Mouse (Mus musculus) liver, embryonic 16.5 days (tissue): ENCODE results near the gene Tet1. TPM values are rescaled to one million over a fixed set of nuclear protein-coding genes. Genes with fewer than 3 reads are reported as not detected.

Source experiments
- ATAC-seq: fragments of 200-750 bp; cut with Nextera tagmentation; 2 replicates; pipeline ENCODE4 v1.8.0; 2017; ENCODE audit warnings: low read depth, mild to moderate bottlenecking, moderate number of reproducible peaks, moderate library complexity
- H3K27ac ChIP-seq: fragments of 300-500 bp; sonication (generic); 2 replicates; pipeline ENCODE4 v1.5.1; 2014; ENCODE audit warnings: mild to moderate bottlenecking, low read length
- H3K27me3 ChIP-seq: fragments of 300-500 bp; sonication (generic); 2 replicates; pipeline ENCODE4 v1.6.1; 2014; ENCODE audit warnings: low read depth, low read length, mixed read lengths; ENCODE audit not compliant: control insufficient read depth, insufficient read depth
- H3K36me3 ChIP-seq: fragments of 300-500 bp; sonication (generic); 2 replicates; pipeline ENCODE4 v1.6.1; 2014; ENCODE audit warnings: mild to moderate bottlenecking; ENCODE audit not compliant: control insufficient read depth, insufficient read depth
- H3K4me1 ChIP-seq: fragments of 300-500 bp; sonication (generic); 2 replicates; pipeline ENCODE4 v1.6.1; 2014; ENCODE audit warnings: low read depth, low read length, mixed read lengths; ENCODE audit not compliant: control insufficient read depth
- H3K4me2 ChIP-seq: fragments of 300-500 bp; sonication (generic); 2 replicates; pipeline ENCODE4 v1.6.1; 2014; ENCODE audit warnings: low read depth, low read length, mixed read lengths
- H3K4me3 ChIP-seq: fragments of 300-500 bp; sonication (generic); 2 replicates; pipeline ENCODE4 v1.5.1; 2014; ENCODE audit warnings: low read depth, mild to moderate bottlenecking, low read length
- H3K9ac ChIP-seq: fragments of 300-500 bp; sonication (generic); 2 replicates; pipeline ENCODE4 v1.6.1; 2014; ENCODE audit warnings: low read depth, low read length
- H3K9me3 ChIP-seq: fragments of 300-500 bp; sonication (generic); replicated peaks from 2 replicates; pipeline ENCODE4 v1.6.1; 2016; ENCODE audit warnings: low read length; ENCODE audit not compliant: control insufficient read depth
- WGBS: fragments of 180-500 bp; shearing (Covaris S2); extraction: QIAGEN DNeasy Blood & Tissue Kit; methylation state at CpG from one replicate; pipeline ENCODE4 v1.1.7; 2014; ENCODE audit not compliant: insufficient replicate concordance; 5-methylcytosine and 5-hydroxymethylcytosine counted together
- polyA plus RNA-seq: library from polyadenylated mRNA; unstranded; fragments of >200 nt; fragmentation: Nextera tagmentation; extraction: Ambion mirVana; gene quantifications from 2 replicates; pipeline ENCODE4 v1.2.1, GENCODE M21; 2015

Gene Tet1
- polyA plus RNA-seq, 1 experiment from 2014 or later, result 2.4 TPM

GRCm38 (mm10) chr10:62895386-62895785 lies 13.4 kb downstream of the Tet1 start:
- H3K9ac ChIP-seq, result no peak overlapping the region
- no peak overlapping the region for H3K4me2 ChIP-seq
- no peaks in the 10 kb centered on the region for H3K36me3 ChIP-seq
- no peaks in the 10 kb centered on the region for H3K27me3 ChIP-seq
- no peak for ATAC-seq
- no peaks in the 10 kb centered on the region for H3K4me1 ChIP-seq
- 53% methylated on average over 6 of the region's 6 CpGs for WGBS
- H3K9me3 ChIP-seq, result no peaks in the 10 kb centered on the region
- no peak overlapping the region for H3K27ac ChIP-seq
- no peak overlapping the region for H3K4me3 ChIP-seq

GRCm38 (mm10) chr10:62894447-62894846 lies 14.3 kb downstream of the Tet1 start:
- Histone ChIP-seq H3K27me3 (no peaks in the 10 kb centered on the region), H3K4me2 (no peak overlapping the region), H3K4me1 (no peaks in the 10 kb centered on the region), H3K9me3 (no peaks in the 10 kb centered on the region), H3K27ac (no peak overlapping the region), H3K36me3 (no peaks in the 10 kb centered on the region), H3K9ac (no peak overlapping the region), H3K4me3 (no peak overlapping the region)
- no peak for ATAC-seq
- 51% methylated on average over 3 of the region's 3 CpGs for WGBS

GRCm38 (mm10) chr10:62893356-62893884 lies 15.4 kb downstream of the Tet1 start:
- no peaks in the 10 kb centered on the region for H3K27me3 ChIP-seq
- H3K9me3 ChIP-seq, result no peaks in the 10 kb centered on the region
- no peak overlapping the region for H3K9ac ChIP-seq
- 47% methylated on average over 6 of the region's 6 CpGs for WGBS
- no peak for ATAC-seq
- no peaks in the 10 kb centered on the region for H3K4me1 ChIP-seq
- no peak overlapping the region for H3K27ac ChIP-seq
- H3K4me3 ChIP-seq, result no peak overlapping the region
- no peaks in the 10 kb centered on the region for H3K36me3 ChIP-seq
- H3K4me2 ChIP-seq, result no peak overlapping the region

GRCm38 (mm10) chr10:62892549-62893232 lies 16.1 kb downstream of the Tet1 start:
- Histone ChIP-seq H3K36me3 (no peaks in the 10 kb centered on the region), H3K9me3 (no peaks in the 10 kb centered on the region), H3K9ac (no peak overlapping the region), H3K4me2 (no peak overlapping the region), H3K27me3 (peaks cover under 1% of the 10 kb centered on the region; the same call in 1 of the 2 replicates), H3K27ac (no peak overlapping the region), H3K4me3 (no peak overlapping the region), H3K4me1 (no peaks in the 10 kb centered on the region)
- ATAC-seq, result no peak
- WGBS, result 42% methylated on average over 4 of the region's 4 CpGs

GRCm38 (mm10) chr10:62891025-62891424 lies 17.8 kb downstream of the Tet1 start:
- Histone ChIP-seq H3K9ac (no peak overlapping the region), H3K4me1 (peaks cover 5% of the 10 kb centered on the region), H3K4me2 (no peak overlapping the region), H3K9me3 (no peaks in the 10 kb centered on the region), H3K36me3 (no peaks in the 10 kb centered on the region), H3K4me3 (no peak overlapping the region), H3K27me3 (peaks cover 17% of the 10 kb centered on the region), H3K27ac (no peak overlapping the region)
- WGBS, result 26% methylated on average over 3 of the region's 3 CpGs
- ATAC-seq, result no peak

GRCm38 (mm10) chr10:62886799-62887591 lies 21.8 kb downstream of the Tet1 start:
- peak; percentile 83 for ATAC-seq
- H3K9ac ChIP-seq, result peak overlapping the region; percentile 48; the same call in 1 of the 2 replicates
- H3K4me2 ChIP-seq, result peak overlapping the region; percentile 83
- H3K9me3 ChIP-seq, result no peaks in the 10 kb centered on the region
- peaks cover 23% of the 10 kb centered on the region for H3K27me3 ChIP-seq
- no peak overlapping the region for H3K27ac ChIP-seq
- peaks cover 12% of the 10 kb centered on the region for H3K4me1 ChIP-seq
- under 1% methylated on average over 56 of the region's 56 CpGs for WGBS
- peak overlapping the region; percentile 62 for H3K4me3 ChIP-seq
- no peaks in the 10 kb centered on the region for H3K36me3 ChIP-seq

- H3K27ac ChIP-seq, result no peak overlapping the region
- H3K36me3 ChIP-seq, result no peaks in the 10 kb centered on the region
- H3K27me3 ChIP-seq, result peaks cover 23% of the 10 kb centered on the region
- H3K4me3 ChIP-seq, result peak overlapping the region; percentile 62
- peaks cover 12% of the 10 kb centered on the region for H3K4me1 ChIP-seq
- H3K9ac ChIP-seq, result peak overlapping the region; percentile 48
- H3K9me3 ChIP-seq, result no peaks in the 10 kb centered on the region
- WGBS, result under 1% methylated on average over 38 of the region's 38 CpGs
- ATAC-seq, result peak; percentile 35
- H3K4me2 ChIP-seq, result peak overlapping the region; percentile 83
Observed at GRCm38 (mm10) chr10:62885969-62886798, 22.6 kb downstream of the Tet1 start.

- Histone ChIP-seq H3K9ac (no peak overlapping the region), H3K27ac (no peak overlapping the region), H3K4me3 (peak overlapping the region; percentile 62), H3K4me1 (peaks cover 12% of the 10 kb centered on the region), H3K36me3 (no peaks in the 10 kb centered on the region), H3K27me3 (peaks cover 23% of the 10 kb centered on the region), H3K9me3 (no peaks in the 10 kb centered on the region), H3K4me2 (peak overlapping the region; percentile 83)
- WGBS, result 20% methylated on average over 10 of the region's 10 CpGs
- ATAC-seq, result no peak
Observed at GRCm38 (mm10) chr10:62885460-62885859, 23.3 kb downstream of the Tet1 start.
